Mouse (Mus musculus): Measurements from ENCODE around the gene Zfp973.
"Not testable (repeated sequence)": the region's sequence is repeated elsewhere in the genome, so short reads cannot be mapped to it uniquely, and the experiment has no call there.

The Zfp973 gene
- long read RNA-seq, experiment 1, transcript Zfp973-202 (3 exons, 1,271 nt) = major isoform, 5 of 7 reads
- long read RNA-seq, experiment 1, partial matches to known transcripts = 0 of 7 reads
- long read RNA-seq, experiment 1, other reads (novel, unspliced or antisense) = 2 of 7 reads
- long read RNA-seq, experiment 2, transcript Zfp973-202 (3 exons, 1,271 nt) = major isoform, 7 of 8 reads
- long read RNA-seq, experiment 2, partial matches to known transcripts = 0 of 8 reads
- long read RNA-seq, experiment 2, other reads (novel, unspliced or antisense) = 1 of 8 reads

GRCm38 (mm10) chr2:176670222-176670621, at the start of gene Zfp973:
TSS of gene Zfp973 (plus strand) at chr2:176670522.
- intact Hi-C loops (cut with DNase I) = not testable (repeated sequence)

GRCm38 (mm10) chr2:176636244-176636643, 34.1 kb upstream of the Zfp973 start, which contains the start of gene Gm14308:
TSS of gene Gm14308 (minus strand) at chr2:176636344.
- intact Hi-C loops (cut with DNase I) = not testable (repeated sequence)

GRCm38 (mm10) chr2:176708051-176708450, 37.7 kb downstream of the Zfp973 start, which contains the start of gene Gm14305:
TSS of gene Gm14305 (plus strand) at chr2:176708328.
- intact Hi-C loops (cut with DNase I) = not testable (repeated sequence)
